Mouse (Mus musculus) cortical plate, adult 2 months (tissue): Measurements from ENCODE around the gene Rbck1. TPM values are rescaled to one million over a fixed set of nuclear protein-coding genes. Genes with fewer than 3 reads are reported as not detected.

Experiments
- H3K27ac ChIP-seq: fragments of 200-500 bp; 2 replicates; pipeline ENCODE4 v1.5.1; 2012; ENCODE audit warnings: low read length, control low read depth, inconsistent platforms; ENCODE audit not compliant: insufficient read depth
- H3K4me1 ChIP-seq: fragments of 200-500 bp; 2 replicates; pipeline ENCODE4 v1.6.1; 2011; ENCODE audit warnings: low read length; ENCODE audit not compliant: control insufficient read depth, insufficient read depth
- H3K4me3 ChIP-seq: fragments of 200-500 bp; 2 replicates; pipeline ENCODE4 v1.5.1; 2011; ENCODE audit warnings: mild to moderate bottlenecking, low read length, control low read depth; ENCODE audit not compliant: insufficient read depth
- CTCF ChIP-seq: fragments of 200-500 bp; IDR thresholded peaks from 2 replicates; pipeline ENCODE4 v1.5.1; 2011; ENCODE audit warnings: mild to moderate bottlenecking, control low read depth, low read length; ENCODE audit not compliant: insufficient read depth; ENCODE audit errors: extremely low read depth
- POLR2A ChIP-seq: fragments of 200-500 bp; IDR thresholded peaks from 2 replicates; pipeline ENCODE4 v1.6.1; 2011; ENCODE audit warnings: mild to moderate bottlenecking, low read length, control low read depth; ENCODE audit not compliant: insufficient read depth; ENCODE audit errors: extremely low read depth
- polyA plus RNA-seq: library from polyadenylated mRNA; depleted of rRNA; stranded (reverse); fragments of >200 nt; gene quantifications from 2 replicates; pipeline ENCODE4 v1.2.3, GENCODE M21; 2012

The Rbck1 gene
- polyA plus RNA-seq, 1 experiment = 197 TPM

- TF ChIP-seq CTCF (no peak), POLR2A (no peak)
- peaks cover 2% of the 10 kb centered on the region; the same call in 1 of the 2 replicates for H3K4me1 ChIP-seq
- H3K27ac ChIP-seq = no peak overlapping the region
- H3K4me3 ChIP-seq = no peak overlapping the region
Observed at GRCm38 (mm10) chr2:152335289-152335820, 2.9 kb upstream of the Rbck1 start.

- no peak for TF ChIP-seq CTCF
- TF ChIP-seq POLR2A = no peak
- H3K4me1 ChIP-seq = peaks cover 2% of the 10 kb centered on the region; the same call in 1 of the 2 replicates
- H3K4me3 ChIP-seq = no peak overlapping the region
- no peak overlapping the region for H3K27ac ChIP-seq
Observed at GRCm38 (mm10) chr2:152333345-152334006, 1.0 kb upstream of the Rbck1 start.

GRCm38 (mm10) chr2:152330858-152331423, 1.5 kb downstream of the Rbck1 start:
- Histone ChIP-seq H3K4me1 (peaks cover 2% of the 10 kb centered on the region; the same call in 1 of the 2 replicates), H3K27ac (no peak overlapping the region), H3K4me3 (0 out of 2 replicates have a peak overlapping the region, but pooled peaks have one; percentile 81)
- TF ChIP-seq POLR2A (no peak), CTCF (no peak)

GRCm38 (mm10) chr2:152327980-152328379, 4.5 kb downstream of the Rbck1 start:
- peaks cover 2% of the 10 kb centered on the region; the same call in 1 of the 2 replicates for H3K4me1 ChIP-seq
- H3K27ac ChIP-seq = no peak overlapping the region
- no peak overlapping the region for H3K4me3 ChIP-seq
- TF ChIP-seq POLR2A (no peak), CTCF (no peak)

GRCm38 (mm10) chr2:152326654-152327053, 5.8 kb downstream of the Rbck1 start:
- Histone ChIP-seq H3K4me3 (no peak overlapping the region), H3K27ac (no peak overlapping the region), H3K4me1 (peaks cover 2% of the 10 kb centered on the region; the same call in 1 of the 2 replicates)
- TF ChIP-seq POLR2A (no peak), CTCF (no peak)

GRCm38 (mm10) chr2:152326157-152326556, 6.3 kb downstream of the Rbck1 start:
- Histone ChIP-seq H3K27ac (no peak overlapping the region), H3K4me1 (peaks cover 2% of the 10 kb centered on the region; the same call in 1 of the 2 replicates), H3K4me3 (no peak overlapping the region)
- TF ChIP-seq CTCF = no peak
- no peak for TF ChIP-seq POLR2A

DNA sequence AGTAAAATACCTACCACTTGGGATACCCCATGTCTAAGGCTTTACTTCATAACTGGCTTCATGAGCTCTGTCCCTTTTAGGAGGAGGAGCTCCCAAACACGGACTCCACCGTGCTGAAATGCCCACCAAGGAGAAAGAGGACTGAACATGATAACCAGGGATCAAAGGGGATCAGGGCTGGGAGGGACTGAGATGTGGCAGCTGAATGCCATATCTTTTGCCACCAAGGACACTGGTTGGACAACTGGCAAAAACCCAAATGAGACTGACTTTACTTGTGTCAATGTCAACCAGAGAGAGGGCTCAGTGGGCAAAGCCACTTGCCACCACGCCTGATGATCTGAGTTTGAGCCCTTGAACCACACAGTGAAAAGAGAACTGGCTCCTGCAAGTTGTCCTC, 7.6 kb downstream of the Rbck1 start:
- Histone ChIP-seq H3K27ac (no peak overlapping the region), H3K4me1 (no peaks in the 10 kb centered on the region), H3K4me3 (no peak overlapping the region)
- TF ChIP-seq CTCF (no peak), POLR2A (no peak)

DNA sequence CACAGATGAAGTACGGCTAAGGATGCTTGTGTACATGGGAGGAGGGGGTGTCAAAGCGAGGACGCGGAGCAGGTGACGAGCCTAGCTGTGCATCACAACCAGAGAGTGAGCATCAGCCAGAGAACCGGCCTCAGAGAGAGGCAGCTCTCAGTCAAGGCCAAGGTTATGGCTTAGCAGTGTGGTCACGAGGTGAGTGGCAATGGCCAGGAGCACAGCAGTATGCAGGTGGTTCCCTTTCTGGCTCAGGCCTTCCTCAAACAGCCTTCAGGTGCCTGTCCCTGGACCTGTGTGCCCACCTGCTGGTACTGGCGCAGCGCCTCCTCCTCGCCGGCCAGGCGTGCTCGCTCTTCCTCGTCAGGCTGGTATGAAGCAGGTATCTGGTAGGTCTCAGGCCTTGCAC, 8.5 kb downstream of the Rbck1 start:
- TF ChIP-seq POLR2A = no peak
- no peaks in the 10 kb centered on the region for H3K4me1 ChIP-seq
- H3K27ac ChIP-seq = no peak overlapping the region
- no peak overlapping the region for H3K4me3 ChIP-seq

DNA sequence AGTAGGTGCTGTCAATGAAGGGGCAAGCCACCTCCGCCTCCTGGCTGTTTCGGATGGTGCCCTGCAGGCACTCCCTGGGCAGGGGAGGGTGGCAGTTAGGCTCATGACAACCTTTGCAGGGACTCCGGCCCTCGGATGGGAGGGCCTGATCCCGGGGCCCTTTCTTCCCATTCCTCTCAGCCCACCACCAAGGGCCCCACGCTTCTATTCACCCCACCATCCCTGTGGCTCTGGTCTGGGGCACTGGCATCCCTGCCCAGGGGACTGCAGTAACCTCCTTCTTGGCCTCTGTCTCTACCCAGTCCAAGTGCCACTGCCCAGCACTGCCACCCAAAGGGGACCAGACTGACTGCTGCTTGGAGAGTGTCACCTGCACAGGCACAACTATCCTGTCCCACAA, 10.3 kb downstream of the Rbck1 start:
- TF ChIP-seq POLR2A = no peak
- TF ChIP-seq CTCF = no peak
- peak overlapping the region; percentile 21; the same call in 1 of the 2 replicates for H3K27ac ChIP-seq
- no peaks in the 10 kb centered on the region for H3K4me1 ChIP-seq
- H3K4me3 ChIP-seq = no peak overlapping the region

DNA sequence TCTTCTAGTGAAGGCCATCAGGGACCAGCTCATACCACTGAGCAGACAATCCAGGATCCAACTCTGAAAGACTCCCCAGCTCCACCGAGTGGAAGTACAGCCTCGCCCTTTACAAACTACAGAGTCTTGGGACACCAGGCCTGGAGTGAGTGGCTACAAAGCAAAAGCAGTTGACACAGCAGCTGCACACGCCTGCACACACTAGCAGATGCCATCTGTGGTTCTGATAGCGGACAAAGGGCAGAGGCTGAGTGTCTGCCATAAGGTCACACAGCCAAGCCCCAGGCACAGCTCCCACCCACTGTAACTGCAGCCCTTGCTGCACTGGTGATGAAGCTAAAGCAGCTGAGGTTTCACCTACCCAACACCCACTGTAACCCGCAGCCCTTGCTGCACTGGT, 10.9 kb downstream of the Rbck1 start:
- Histone ChIP-seq H3K27ac (no peak overlapping the region), H3K4me3 (no peak overlapping the region), H3K4me1 (no peaks in the 10 kb centered on the region)
- TF ChIP-seq POLR2A (no peak), CTCF (no peak)
